Mouse (Mus musculus) midbrain, embryonic 11.5 days (tissue): ENCODE results near the gene Efcab2. TPM values are rescaled to one million over a fixed set of nuclear protein-coding genes. Genes with fewer than 3 reads are reported as not detected.
A peak's percentile ranks its signal among the peaks of the same experiment; 100 is the strongest.

Experiments
- ATAC-seq: fragments of 200-750 bp; cut with Nextera tagmentation; 2 replicates; pipeline ENCODE4 v1.8.0; 2017; ENCODE audit warnings: moderate TSS enrichment, moderate library complexity; ENCODE audit not compliant: low FRiP score
- DNase-seq: peaks from one replicate; pipeline ENCODE4 v3.0.0; 2015; ENCODE audit warnings: low spot score; ENCODE audit errors: missing footprints
- H3K27ac ChIP-seq: fragments of 300-500 bp; sonication (generic); 2 replicates; pipeline ENCODE4 v1.5.1; 2014; ENCODE audit warnings: low read depth, low read length
- H3K27me3 ChIP-seq: fragments of 300-500 bp; sonication (generic); 2 replicates; pipeline ENCODE4 v1.6.1; 2014; ENCODE audit warnings: mild to moderate bottlenecking, low read length, moderate library complexity, mixed read lengths; ENCODE audit not compliant: control insufficient read depth, insufficient read depth
- H3K36me3 ChIP-seq: fragments of 300-500 bp; sonication (generic); 2 replicates; pipeline ENCODE4 v1.6.1; 2014; ENCODE audit warnings: mild to moderate bottlenecking, low read length, moderate library complexity, mixed read lengths; ENCODE audit not compliant: control insufficient read depth, insufficient read depth
- H3K4me1 ChIP-seq: fragments of 300-500 bp; sonication (generic); 2 replicates; pipeline ENCODE4 v1.6.1; 2014; ENCODE audit warnings: low read length; ENCODE audit not compliant: control insufficient read depth, insufficient read depth
- H3K4me2 ChIP-seq: fragments of 300-500 bp; sonication (generic); 2 replicates; pipeline ENCODE4 v1.6.1; 2014; ENCODE audit warnings: mild to moderate bottlenecking, moderate library complexity
- H3K4me3 ChIP-seq: fragments of 300-500 bp; sonication (generic); 2 replicates; pipeline ENCODE4 v1.5.1; 2014; ENCODE audit warnings: low read depth, low read length
- H3K9ac ChIP-seq: fragments of 300-500 bp; sonication (generic); 2 replicates; pipeline ENCODE4 v1.6.1; 2014; ENCODE audit warnings: low read length
- H3K9me3 ChIP-seq: fragments of 300-500 bp; sonication (generic); 2 replicates; pipeline ENCODE4 v1.6.1; 2016; ENCODE audit warnings: low read length; ENCODE audit not compliant: control insufficient read depth
- WGBS: fragments of 180-500 bp; shearing (Covaris S2); extraction: QIAGEN DNeasy Blood & Tissue Kit; methylation state at CpG from one replicate; pipeline ENCODE4 v1.1.7; 2014; 5-methylcytosine and 5-hydroxymethylcytosine counted together
- polyA plus RNA-seq: library from polyadenylated mRNA; unstranded; fragments of >200 nt; fragmentation: Nextera tagmentation; extraction: Ambion mirVana; gene quantifications from 2 replicates; pipeline ENCODE4 v1.2.1, GENCODE M21; 2014

Efcab2 gene
- polyA plus RNA-seq, 1 experiment from 2014 or later: 9.9 TPM

- H3K4me2 ChIP-seq: no peak overlapping the region
- no peak overlapping the region for H3K4me3 ChIP-seq
- ATAC-seq: no peak
- H3K9ac ChIP-seq: no peak overlapping the region
- H3K27ac ChIP-seq: no peak overlapping the region
- H3K9me3 ChIP-seq: no peaks in the 10 kb centered on the region
- DNase-seq: peak; percentile 60
- no peaks in the 10 kb centered on the region for H3K4me1 ChIP-seq
- no peaks in the 10 kb centered on the region for H3K36me3 ChIP-seq
- WGBS: 83% methylated on average over 5 of the region's 5 CpGs
- no peaks in the 10 kb centered on the region for H3K27me3 ChIP-seq
Measured at GRCm38 (mm10) chr1:178485138-178485867, 79.4 kb downstream of the Efcab2 start.

GRCm38 (mm10) chr1:178485868-178486220 lies 80.0 kb downstream of the Efcab2 start:
- Histone ChIP-seq H3K36me3 (no peaks in the 10 kb centered on the region), H3K27me3 (no peaks in the 10 kb centered on the region), H3K27ac (no peak overlapping the region), H3K4me1 (no peaks in the 10 kb centered on the region), H3K4me2 (no peak overlapping the region), H3K9me3 (no peaks in the 10 kb centered on the region), H3K9ac (no peak overlapping the region), H3K4me3 (no peak overlapping the region)
- 65% methylated on average over 5 of the region's 5 CpGs for WGBS
- no peak for ATAC-seq
- DNase-seq: peak; percentile 66

- Histone ChIP-seq H3K4me1 (no peaks in the 10 kb centered on the region), H3K36me3 (no peaks in the 10 kb centered on the region)
Measured at GRCm38 (mm10) chr1:178486828-178487227, 80.9 kb downstream of the Efcab2 start.

DNA sequence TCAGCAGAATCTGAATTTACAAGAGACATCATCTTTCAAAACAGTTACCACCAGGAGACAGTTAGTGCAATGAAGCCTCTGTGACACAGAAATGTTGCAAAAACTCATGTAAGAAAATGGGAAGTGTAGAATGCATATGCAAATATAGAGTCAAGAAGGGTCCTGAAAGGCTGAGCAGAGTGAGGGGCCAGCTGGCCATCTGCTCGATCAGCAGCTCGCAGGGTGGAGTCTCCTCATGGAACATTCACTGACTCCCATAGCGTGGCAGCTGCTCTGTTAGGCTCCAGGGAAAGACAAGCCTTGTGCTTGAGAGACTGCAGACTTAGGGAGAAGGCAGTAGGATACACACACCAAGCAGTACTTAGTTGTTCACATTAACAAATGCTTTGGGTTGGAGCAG lies 83.2 kb downstream of the Efcab2 start:
- Histone ChIP-seq H3K4me1 (no peaks in the 10 kb centered on the region), H3K36me3 (no peaks in the 10 kb centered on the region), H3K9me3 (no peaks in the 10 kb centered on the region), H3K27ac (no peak overlapping the region), H3K4me3 (no peak overlapping the region), H3K27me3 (no peaks in the 10 kb centered on the region), H3K4me2 (no peak overlapping the region), H3K9ac (no peak overlapping the region)
- 59% methylated on average over 3 of the region's 3 CpGs for WGBS
- DNase-seq: no peak
- 0 out of 2 replicates have a peak, but pooled peaks have one; percentile 52 for ATAC-seq

More at GRCm38 (mm10) chr1:178486828-178487227, 80.9 kb downstream of the Efcab2 start:
- no peak for ATAC-seq
- Histone ChIP-seq H3K4me2 (no peak overlapping the region), H3K9ac (no peak overlapping the region), H3K9me3 (no peaks in the 10 kb centered on the region), H3K27me3 (no peaks in the 10 kb centered on the region), H3K27ac (no peak overlapping the region), H3K4me3 (no peak overlapping the region)
- WGBS: 90% methylated on average over 5 of the region's 5 CpGs
- DNase-seq: no peak

GRCm38 (mm10) chr1:178491733-178492132 lies 85.8 kb downstream of the Efcab2 start:
- Histone ChIP-seq H3K4me3 (no peak overlapping the region), H3K4me1 (no peaks in the 10 kb centered on the region), H3K36me3 (no peaks in the 10 kb centered on the region), H3K9ac (no peak overlapping the region), H3K4me2 (no peak overlapping the region), H3K27me3 (no peaks in the 10 kb centered on the region), H3K27ac (no peak overlapping the region), H3K9me3 (no peaks in the 10 kb centered on the region)
- WGBS: 80% methylated on average over 5 of the region's 5 CpGs
- no peak for ATAC-seq
- DNase-seq: no peak

DNA sequence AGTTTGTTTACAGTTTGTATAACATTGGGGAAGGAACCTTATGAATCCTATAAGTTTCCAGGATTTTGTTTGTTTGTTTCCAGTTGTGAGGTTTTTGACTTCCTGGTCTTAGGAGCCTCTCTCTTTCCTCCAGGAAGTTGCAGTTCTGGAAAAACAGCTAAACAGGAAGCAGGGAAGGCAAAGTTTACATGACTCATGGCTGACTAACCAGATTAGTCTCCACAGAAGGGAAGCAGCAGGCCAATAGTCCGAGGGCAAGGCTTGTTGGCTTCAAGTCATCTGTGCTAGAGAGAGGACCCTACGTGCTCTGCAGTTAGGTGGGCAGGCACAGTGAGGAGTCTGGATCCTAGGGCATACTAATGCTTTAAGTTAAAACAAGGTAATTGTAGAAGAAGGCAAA lies 86.6 kb downstream of the Efcab2 start:
- no peaks in the 10 kb centered on the region for H3K9me3 ChIP-seq
- H3K27ac ChIP-seq: no peak overlapping the region
- H3K4me3 ChIP-seq: no peak overlapping the region
- H3K4me2 ChIP-seq: no peak overlapping the region
- no peak for ATAC-seq
- no peaks in the 10 kb centered on the region for H3K4me1 ChIP-seq
- H3K36me3 ChIP-seq: no peaks in the 10 kb centered on the region
- WGBS: 65% methylated on average over 2 of the region's 2 CpGs
- H3K9ac ChIP-seq: no peak overlapping the region
- peak; percentile 69 for DNase-seq
- H3K27me3 ChIP-seq: no peaks in the 10 kb centered on the region

DNA sequence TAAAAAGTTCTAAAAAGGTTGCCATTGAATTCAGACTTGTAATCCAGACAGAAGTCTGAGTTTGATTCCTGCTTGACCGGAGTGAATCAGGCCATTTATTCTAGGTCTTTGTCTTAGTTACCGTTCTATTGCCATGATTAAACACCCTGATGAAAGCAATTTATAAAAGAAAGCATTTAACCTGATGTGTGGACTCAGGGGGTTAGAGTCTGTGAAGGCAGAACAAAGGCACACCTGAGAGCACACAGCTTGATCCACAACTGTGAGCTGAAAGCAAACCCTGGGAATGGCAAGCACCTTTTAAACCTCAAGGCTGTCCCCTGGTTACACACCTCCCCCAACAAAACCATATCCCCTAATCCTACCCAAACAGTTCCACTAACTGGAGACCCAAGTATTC lies 90.3 kb downstream of the Efcab2 start:
- H3K9me3 ChIP-seq: no peaks in the 10 kb centered on the region
- DNase-seq (no peak), ATAC-seq (no peak)
- no peaks in the 10 kb centered on the region for H3K4me1 ChIP-seq
- no peak overlapping the region for H3K27ac ChIP-seq
- no peaks in the 10 kb centered on the region for H3K27me3 ChIP-seq
- no peak overlapping the region for H3K4me2 ChIP-seq
- no peak overlapping the region for H3K4me3 ChIP-seq
- H3K9ac ChIP-seq: no peak overlapping the region
- WGBS: 86% methylated on average over 2 of the region's 2 CpGs
- no peaks in the 10 kb centered on the region for H3K36me3 ChIP-seq

GRCm38 (mm10) chr1:178496841-178497240 lies 91.0 kb downstream of the Efcab2 start:
- Histone ChIP-seq H3K4me3 (no peak overlapping the region), H3K4me2 (no peak overlapping the region), H3K36me3 (no peaks in the 10 kb centered on the region), H3K4me1 (no peaks in the 10 kb centered on the region), H3K27me3 (no peaks in the 10 kb centered on the region), H3K9ac (no peak overlapping the region), H3K9me3 (no peaks in the 10 kb centered on the region), H3K27ac (no peak overlapping the region)
- no peak for ATAC-seq
- DNase-seq: no peak
- 50% methylated on average over 1 of the region's 1 CpGs for WGBS

GRCm38 (mm10) chr1:178506938-178507337 lies 101.1 kb downstream of the Efcab2 start:
- Histone ChIP-seq H3K36me3 (no peaks in the 10 kb centered on the region), H3K27ac (no peak overlapping the region), H3K9me3 (no peaks in the 10 kb centered on the region), H3K9ac (no peak overlapping the region), H3K4me2 (no peak overlapping the region), H3K4me3 (no peak overlapping the region), H3K4me1 (no peaks in the 10 kb centered on the region), H3K27me3 (no peaks in the 10 kb centered on the region)
- 92% methylated on average over 8 of the region's 8 CpGs for WGBS
- no peak for ATAC-seq
- DNase-seq: no peak
